Mouse (Mus musculus): Measurements from ENCODE around the gene Tmem229b. TPM values are rescaled to one million over a fixed set of nuclear protein-coding genes. Genes with fewer than 3 reads are reported as not detected.

The Tmem229b gene
- polyA plus RNA-seq, 1 experiment: 2.9 TPM

- H3K27me3 ChIP-seq (ENCODE audit: control insufficient read depth, insufficient read depth, insufficient read length): no peaks in the 10 kb centered on the region
- no peaks in the 10 kb centered on the region for H3K36me3 ChIP-seq (ENCODE audit: control insufficient read depth, insufficient read depth)
- no peak overlapping the region for H3ac ChIP-seq (ENCODE audit: control insufficient read depth, insufficient read length)
- H3K4me2 ChIP-seq (ENCODE audit: low read depth): no peak overlapping the region
- H3K4me3 ChIP-seq: no peak overlapping the region
- no peak for TF ChIP-seq CEBPB (IDR thresholded peaks at IDR 0.05; ENCODE audit: insufficient read depth, poor library complexity, severe bottlenecking)
- no peak for TF ChIP-seq POLR2AphosphoS2 (IDR thresholded peaks at IDR 0.05; ENCODE audit: insufficient read length, low read depth)
- no peak for TF ChIP-seq TCF3 (IDR thresholded peaks at IDR 0.05; ENCODE audit: insufficient read length, low read depth)
- TF ChIP-seq E2F4 (IDR thresholded peaks at IDR 0.05; ENCODE audit: insufficient read depth): no peak
- no peak for TF ChIP-seq REST (IDR thresholded peaks at IDR 0.05; ENCODE audit: insufficient read depth, insufficient read length)
- TF ChIP-seq POLR2A (IDR thresholded peaks at IDR 0.05; ENCODE audit: insufficient read length, low read depth): no peak
- TF ChIP-seq TCF12 (IDR thresholded peaks at IDR 0.05; ENCODE audit: insufficient read depth, poor library complexity, severe bottlenecking): no peak
- TF ChIP-seq USF1 (IDR thresholded peaks at IDR 0.05; ENCODE audit: low read depth): no peak
- TF ChIP-seq MYOG (IDR thresholded peaks at IDR 0.05; ENCODE audit: control insufficient read depth in 1 of 3, insufficient read depth in 1 of 3, insufficient read length in 2 of 3, low read depth in 2 of 3): no peak
- no peak for TF ChIP-seq SRF (IDR thresholded peaks at IDR 0.05; ENCODE audit: control insufficient read depth, insufficient read length, low read depth)
- no peak for TF ChIP-seq MAX (IDR thresholded peaks at IDR 0.05; ENCODE audit: low read depth)
- TF ChIP-seq MYOD1 (IDR thresholded peaks at IDR 0.05; ENCODE audit: control insufficient read depth in 1 of 3, insufficient read length in 2 of 3, low read depth in 2 of 3): no peak
- H3K79me2 ChIP-seq (ENCODE audit: control insufficient read depth, insufficient read depth): no peaks in the 10 kb centered on the region
These were observed 51.0 kb downstream of the Tmem229b start for GRCm38 (mm10) chr12:78956405-78956804.

GRCm38 (mm10) chr12:78952484-78952883 lies 54.9 kb downstream of the Tmem229b start:
- H3K79me2 ChIP-seq (ENCODE audit: control insufficient read depth, insufficient read depth): no peaks in the 10 kb centered on the region
- TF ChIP-seq MYOD1 (IDR thresholded peaks at IDR 0.05; ENCODE audit: control insufficient read depth in 1 of 3, insufficient read length in 2 of 3, low read depth in 2 of 3): no peak
- no peak for TF ChIP-seq TCF3 (IDR thresholded peaks at IDR 0.05; ENCODE audit: insufficient read length, low read depth)
- no peak for TF ChIP-seq POLR2AphosphoS2 (IDR thresholded peaks at IDR 0.05; ENCODE audit: insufficient read length, low read depth)
- TF ChIP-seq MAX (IDR thresholded peaks at IDR 0.05; ENCODE audit: low read depth): no peak
- TF ChIP-seq POLR2A (IDR thresholded peaks at IDR 0.05; ENCODE audit: insufficient read length, low read depth): no peak
- TF ChIP-seq SRF (IDR thresholded peaks at IDR 0.05; ENCODE audit: control insufficient read depth, insufficient read length, low read depth): no peak
- no peak for TF ChIP-seq REST (IDR thresholded peaks at IDR 0.05; ENCODE audit: insufficient read depth, insufficient read length)
- TF ChIP-seq TCF12 (IDR thresholded peaks at IDR 0.05; ENCODE audit: insufficient read depth, poor library complexity, severe bottlenecking): no peak
- TF ChIP-seq MYOG (IDR thresholded peaks at IDR 0.05; ENCODE audit: control insufficient read depth in 1 of 3, insufficient read depth in 1 of 3, insufficient read length in 2 of 3, low read depth in 2 of 3): no peak
- TF ChIP-seq CEBPB (IDR thresholded peaks at IDR 0.05; ENCODE audit: insufficient read depth, poor library complexity, severe bottlenecking): no peak
- no peak for TF ChIP-seq E2F4 (IDR thresholded peaks at IDR 0.05; ENCODE audit: insufficient read depth)
- TF ChIP-seq USF1 (IDR thresholded peaks at IDR 0.05; ENCODE audit: low read depth): no peak
- no peaks in the 10 kb centered on the region for H3K27me3 ChIP-seq (ENCODE audit: control insufficient read depth, insufficient read depth, insufficient read length)
- H3ac ChIP-seq (ENCODE audit: control insufficient read depth, insufficient read length): no peak overlapping the region
- peak overlapping the region; percentile 60 for H3K4me2 ChIP-seq (ENCODE audit: low read depth)
- no peaks in the 10 kb centered on the region for H3K36me3 ChIP-seq (ENCODE audit: control insufficient read depth, insufficient read depth)
- no peak overlapping the region for H3K4me3 ChIP-seq

GRCm38 (mm10) chr12:78952053-78952452 lies 55.4 kb downstream of the Tmem229b start:
- TF ChIP-seq E2F4 (IDR thresholded peaks at IDR 0.05; ENCODE audit: insufficient read depth) (no peak), POLR2AphosphoS2 (IDR thresholded peaks at IDR 0.05; ENCODE audit: insufficient read length, low read depth) (no peak), MYOD1 (IDR thresholded peaks at IDR 0.05; ENCODE audit: control insufficient read depth in 1 of 3, insufficient read length in 2 of 3, low read depth in 2 of 3) (no peak)
- no peaks in the 10 kb centered on the region for H3K27me3 ChIP-seq (ENCODE audit: control insufficient read depth, insufficient read depth, insufficient read length)
- no peaks in the 10 kb centered on the region for H3K79me2 ChIP-seq (ENCODE audit: control insufficient read depth, insufficient read depth)
- peak overlapping the region; percentile 60 for H3K4me2 ChIP-seq (ENCODE audit: low read depth)
- no peaks in the 10 kb centered on the region for H3K36me3 ChIP-seq (ENCODE audit: control insufficient read depth, insufficient read depth)
- H3K4me3 ChIP-seq: no peak overlapping the region
- no peak overlapping the region for H3ac ChIP-seq (ENCODE audit: control insufficient read depth, insufficient read length)

- Histone ChIP-seq H3K36me3 (ENCODE audit: control insufficient read depth, insufficient read depth) (no peaks in the 10 kb centered on the region), H3K27me3 (ENCODE audit: control insufficient read depth, insufficient read depth, insufficient read length) (no peaks in the 10 kb centered on the region), H3K79me2 (ENCODE audit: control insufficient read depth, insufficient read depth) (no peaks in the 10 kb centered on the region), H3ac (ENCODE audit: control insufficient read depth, insufficient read length) (no peak overlapping the region), H3K4me2 (ENCODE audit: low read depth) (no peak overlapping the region), H3K4me3 (no peak overlapping the region)
- TF ChIP-seq CEBPB (IDR thresholded peaks at IDR 0.05; ENCODE audit: insufficient read depth, poor library complexity, severe bottlenecking) (no peak), POLR2AphosphoS2 (IDR thresholded peaks at IDR 0.05; ENCODE audit: insufficient read length, low read depth) (no peak), TCF3 (IDR thresholded peaks at IDR 0.05; ENCODE audit: insufficient read length, low read depth) (no peak), MYOD1 (IDR thresholded peaks at IDR 0.05; ENCODE audit: control insufficient read depth in 1 of 3, insufficient read length in 2 of 3, low read depth in 2 of 3) (no peak), E2F4 (IDR thresholded peaks at IDR 0.05; ENCODE audit: insufficient read depth) (no peak), USF1 (IDR thresholded peaks at IDR 0.05; ENCODE audit: low read depth) (no peak), TCF12 (IDR thresholded peaks at IDR 0.05; ENCODE audit: insufficient read depth, poor library complexity, severe bottlenecking) (no peak)
These were observed 59.8 kb downstream of the Tmem229b start for GRCm38 (mm10) chr12:78947661-78948060.

- Histone ChIP-seq H3K4me2 (ENCODE audit: low read depth) (no peak overlapping the region), H3K79me2 (ENCODE audit: control insufficient read depth, insufficient read depth) (no peaks in the 10 kb centered on the region), H3K4me3 (no peak overlapping the region), H3K27me3 (ENCODE audit: control insufficient read depth, insufficient read depth, insufficient read length) (no peaks in the 10 kb centered on the region), H3ac (ENCODE audit: control insufficient read depth, insufficient read length) (no peak overlapping the region), H3K36me3 (ENCODE audit: control insufficient read depth, insufficient read depth) (no peaks in the 10 kb centered on the region)
- no peak for TF ChIP-seq MYOD1 (IDR thresholded peaks at IDR 0.05; ENCODE audit: control insufficient read depth in 1 of 3, insufficient read length in 2 of 3, low read depth in 2 of 3)
- no peak for TF ChIP-seq POLR2A (IDR thresholded peaks at IDR 0.05; ENCODE audit: insufficient read length, low read depth)
- no peak for TF ChIP-seq POLR2AphosphoS2 (IDR thresholded peaks at IDR 0.05; ENCODE audit: insufficient read length, low read depth)
- TF ChIP-seq TCF12 (IDR thresholded peaks at IDR 0.05; ENCODE audit: insufficient read depth, poor library complexity, severe bottlenecking): no peak
- TF ChIP-seq SRF (IDR thresholded peaks at IDR 0.05; ENCODE audit: control insufficient read depth, insufficient read length, low read depth): no peak
- TF ChIP-seq REST (IDR thresholded peaks at IDR 0.05; ENCODE audit: insufficient read depth, insufficient read length): no peak
- no peak for TF ChIP-seq MAX (IDR thresholded peaks at IDR 0.05; ENCODE audit: low read depth)
- no peak for TF ChIP-seq TCF3 (IDR thresholded peaks at IDR 0.05; ENCODE audit: insufficient read length, low read depth)
- TF ChIP-seq E2F4 (IDR thresholded peaks at IDR 0.05; ENCODE audit: insufficient read depth): no peak
- no peak for TF ChIP-seq USF1 (IDR thresholded peaks at IDR 0.05; ENCODE audit: low read depth)
These were observed 60.3 kb downstream of the Tmem229b start for GRCm38 (mm10) chr12:78947161-78947560.
